Mouse (Mus musculus) erythroblast, embryonic 14.5 days (primary cell): Measurements from ENCODE around the gene Gng8.

Experiments
- GATA1 ChIP-seq: IDR thresholded peaks from 2 replicates; pipeline ENCODE4 v1.6.1; 2012; ENCODE audit warnings: low read length, inconsistent platforms, mixed read lengths
- TAL1 ChIP-seq: IDR thresholded peaks from 3 replicates; pipeline ENCODE4 v1.6.1; 2012; ENCODE audit warnings: low read length, inconsistent platforms, mixed read lengths

DNA sequence AGATGAGACGGTGACA lies 16.5 kb upstream of the Gng8 start, which contains the start of gene Dact3:
- TF ChIP-seq TAL1 (no peak), GATA1 (no peak)
